Mouse (Mus musculus): ENCODE measurements around the gene Ptprr. TPM values are rescaled to one million over a fixed set of nuclear protein-coding genes. Genes with fewer than 3 reads are reported as not detected.

Ptprr gene
- polyA plus RNA-seq, 1 experiment from 2014 or later = 1.1 TPM

- DNase-seq (ENCODE audit: low spot score) = no peak
Observed at GRCm38 (mm10) chr10:116115881-116116677, 98.1 kb downstream of the Ptprr start.

GRCm38 (mm10) chr10:116117060-116117459, 99.0 kb downstream of the Ptprr start:
- DNase-seq (ENCODE audit: low spot score) = no peak

- DNase-seq (ENCODE audit: low spot score) = no peak
Observed at GRCm38 (mm10) chr10:116121463-116121862, 103.5 kb downstream of the Ptprr start.

GRCm38 (mm10) chr10:116123808-116124207, 105.8 kb downstream of the Ptprr start:
- no peak for DNase-seq (ENCODE audit: low spot score)

GRCm38 (mm10) chr10:116125364-116125763, 107.4 kb downstream of the Ptprr start:
- no peak for DNase-seq (ENCODE audit: low spot score)

GRCm38 (mm10) chr10:116130401-116130800, 112.4 kb downstream of the Ptprr start:
- DNase-seq (ENCODE audit: low spot score) = no peak

GRCm38 (mm10) chr10:116131223-116131622, 113.2 kb downstream of the Ptprr start:
- DNase-seq (ENCODE audit: low spot score) = no peak

- DNase-seq (ENCODE audit: low spot score) = no peak
Observed at GRCm38 (mm10) chr10:116132233-116132632, 114.2 kb downstream of the Ptprr start.

GRCm38 (mm10) chr10:116135187-116135586, 117.2 kb downstream of the Ptprr start:
- no peak for DNase-seq (ENCODE audit: low spot score)

- no peak for DNase-seq (ENCODE audit: low spot score)
Observed at GRCm38 (mm10) chr10:116140226-116140625, 122.2 kb downstream of the Ptprr start.

- no peak for DNase-seq (ENCODE audit: low spot score)
Observed at GRCm38 (mm10) chr10:116143684-116144083, 125.7 kb downstream of the Ptprr start.

- no peak for DNase-seq (ENCODE audit: low spot score)
Observed at GRCm38 (mm10) chr10:116146091-116146490, 128.1 kb downstream of the Ptprr start.

GRCm38 (mm10) chr10:116154707-116155106, 136.7 kb downstream of the Ptprr start:
- no peak for DNase-seq (ENCODE audit: low spot score)

GRCm38 (mm10) chr10:116156699-116157098, 138.7 kb downstream of the Ptprr start:
- no peak for DNase-seq (ENCODE audit: low spot score)

GRCm38 (mm10) chr10:116162338-116162737, 144.3 kb downstream of the Ptprr start:
- no peak for DNase-seq (ENCODE audit: low spot score)

- DNase-seq (ENCODE audit: low spot score) = no peak
Observed at GRCm38 (mm10) chr10:116175324-116175883, 157.4 kb downstream of the Ptprr start.

GRCm38 (mm10) chr10:116177390-116178179, 159.6 kb downstream of the Ptprr start:
- DNase-seq (ENCODE audit: low spot score) = no peak

- DNase-seq (ENCODE audit: low spot score) = no peak
Observed at GRCm38 (mm10) chr10:116181235-116181634, 163.2 kb downstream of the Ptprr start.

- no peak for DNase-seq (ENCODE audit: low spot score)
Observed at GRCm38 (mm10) chr10:116182221-116182620, 164.2 kb downstream of the Ptprr start.

GRCm38 (mm10) chr10:116183258-116183657, 165.2 kb downstream of the Ptprr start:
- DNase-seq (ENCODE audit: low spot score) = no peak

GRCm38 (mm10) chr10:116191724-116192123, 173.7 kb downstream of the Ptprr start:
- DNase-seq (ENCODE audit: low spot score) = no peak

- no peak for DNase-seq (ENCODE audit: low spot score)
Observed at GRCm38 (mm10) chr10:116192293-116192692, 174.3 kb downstream of the Ptprr start.

Data from thymus, postnatal 0 days (tissue).